Mouse (Mus musculus) heart, adult 10 weeks (tissue): ENCODE data around the gene Srcap. TPM values are rescaled to one million over a fixed set of nuclear protein-coding genes. Genes with fewer than 3 reads are reported as not detected.

Experiments
- polyA plus RNA-seq: library from polyadenylated mRNA; stranded (reverse); fragments of 350-450 nt; fragmentation: Illumina TruSeq; extraction: RNeasy Lipid Tissue Mini Kit (QIAGEN cat#74804); gene quantifications from one replicate; pipeline ENCODE4 v1.2.3, GENCODE M21; 2014; ENCODE audit warnings: low read depth, low replicate concordance

The Srcap gene
- 15.8 TPM for polyA plus RNA-seq

DNA sequence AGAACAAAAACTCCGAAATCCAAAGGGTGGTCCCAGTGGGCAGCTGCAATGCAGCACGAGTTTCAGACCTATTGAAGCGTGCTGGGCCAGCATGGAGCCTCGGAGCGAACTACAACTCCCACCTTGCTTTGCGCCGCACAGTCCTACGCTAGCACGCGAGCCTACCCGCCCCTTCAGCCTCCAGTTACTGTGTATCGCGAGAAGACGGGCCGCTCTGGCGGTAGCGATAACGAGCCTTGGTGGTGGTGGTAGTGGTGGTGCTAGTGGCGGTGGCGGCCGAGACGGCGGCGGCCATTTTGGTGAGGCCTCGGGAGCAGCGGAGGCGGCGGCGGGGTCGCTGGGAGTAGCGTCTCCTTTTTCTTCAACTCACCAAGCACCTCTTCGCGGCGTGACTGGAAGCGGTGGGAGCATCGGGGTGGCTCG lies at the start of gene Srcap:
TSS of gene Srcap (plus strand) at position 176 of the 423 bp plus-strand sequence.

DNA sequence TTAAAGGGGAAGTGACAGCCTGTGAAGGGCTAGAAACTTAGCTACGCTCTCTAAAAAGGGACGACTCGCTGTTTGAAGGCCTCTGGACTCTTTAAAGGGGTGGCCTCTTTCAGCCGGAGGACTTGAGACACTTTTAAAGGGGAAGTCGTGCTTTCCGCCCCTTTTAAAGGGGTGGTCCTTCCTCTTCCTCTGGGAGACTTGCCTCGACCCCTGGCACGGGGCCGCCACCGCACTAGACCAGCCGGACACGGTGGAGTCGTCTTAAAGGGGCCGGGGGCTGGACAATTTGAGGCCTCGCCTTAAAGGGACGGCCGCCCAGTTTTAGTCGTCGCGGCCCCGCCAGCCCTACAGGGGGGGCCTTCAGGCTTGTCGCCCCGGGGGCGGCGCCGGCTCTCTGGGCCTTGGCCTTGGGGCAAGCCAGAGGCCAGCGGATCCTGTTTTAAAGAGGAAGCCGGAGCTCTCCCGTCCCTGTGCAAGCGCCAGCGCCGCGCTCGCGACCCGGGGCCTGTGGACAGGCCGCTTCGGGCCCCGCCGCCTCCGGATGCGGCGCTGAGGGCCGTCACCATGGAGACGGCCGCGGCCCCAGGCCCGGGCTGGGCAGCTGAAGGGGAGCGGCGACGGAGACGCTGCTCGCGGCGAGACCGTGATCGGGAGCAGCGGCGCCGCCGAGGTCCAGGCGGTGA lies 33.0 kb upstream of the Srcap start, which contains the start of gene Fbrs:
TSS of gene Fbrs (plus strand) at position 565 of the 683 bp plus-strand sequence.

GRCm38 (mm10) chr7:127519284-127519683 lies 7.5 kb downstream of the Srcap start, which contains the start of gene Gm42715:
Gene Gm42715, plus strand, starts transcription at chr7:127519584.

GRCm38 (mm10) chr7:127561340-127561858 lies 49.6 kb downstream of the Srcap start, which contains the start of gene Tmem265:
Gene Tmem265, plus strand, starts transcription at chr7:127561390.

DNA sequence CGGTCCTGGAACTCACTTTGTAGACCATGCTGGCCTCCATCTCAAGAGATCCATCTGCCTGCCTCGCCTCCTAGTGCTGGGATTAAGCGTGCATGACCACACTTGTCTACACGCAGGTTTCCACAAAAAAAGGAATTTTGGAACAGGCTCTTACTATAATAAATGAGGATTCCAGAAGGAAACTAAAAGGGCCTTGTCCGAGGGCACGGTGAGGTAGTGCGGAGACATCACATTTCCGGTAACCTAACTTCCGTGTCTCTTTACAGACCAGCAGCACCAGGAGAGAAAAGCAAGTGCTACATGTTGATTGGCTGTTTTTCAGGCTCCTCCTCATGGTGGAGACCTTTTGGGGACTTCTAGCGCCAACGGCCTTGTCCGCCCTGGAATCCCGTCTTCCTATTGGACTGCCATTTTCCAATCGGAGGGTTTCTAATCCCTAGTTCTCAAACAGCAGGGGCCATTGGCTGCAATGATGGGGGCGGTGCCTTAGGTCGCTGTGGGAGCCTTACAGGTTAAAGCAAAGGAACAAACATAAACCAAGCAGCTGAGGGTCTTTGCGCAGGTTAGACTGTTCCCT lies 61.2 kb downstream of the Srcap start, which contains the start of gene Phkg2:
TSS of gene Phkg2 (plus strand) at position 446 of the 577 bp plus-strand sequence.

GRCm38 (mm10) chr7:127588011-127588871 lies 76.5 kb downstream of the Srcap start, which contains the start of the genes Ccdc189 and Rnf40:
Gene Ccdc189, minus strand, starts transcription at chr7:127588595.
Gene Rnf40, plus strand, starts transcription at chr7:127588767.

Other genes with a start within 250 kb of the Srcap start
- 26.0 TPM for gene Sephs2, start 237.9 kb upstream of the Srcap start, polyA plus RNA-seq
- gene Itgal, start 215.7 kb upstream of the Srcap start, polyA plus RNA-seq, result 0.81 TPM
- gene Zfp768, start 166.4 kb upstream of the Srcap start, polyA plus RNA-seq, result 33.8 TPM
- gene Zfp747, start 135.9 kb upstream of the Srcap start, polyA plus RNA-seq, result 3.9 TPM
- 1.5 TPM for gene 9130019O22Rik, start 124.8 kb upstream of the Srcap start, polyA plus RNA-seq
- 3.4 TPM for gene E430018J23Rik, start 118.4 kb upstream of the Srcap start, polyA plus RNA-seq
- 4.4 TPM for gene Zfp764, start 105.2 kb upstream of the Srcap start, polyA plus RNA-seq
- gene Zfp688, start 89.9 kb upstream of the Srcap start, polyA plus RNA-seq, result 3.6 TPM
- 1.2 TPM for gene Zfp689, start 62.8 kb upstream of the Srcap start, polyA plus RNA-seq
- 35.5 TPM for gene Prr14, start 52.4 kb upstream of the Srcap start, polyA plus RNA-seq
- gene Fbrs, start 32.8 kb upstream of the Srcap start, polyA plus RNA-seq, result 34.1 TPM
- 14.5 TPM for gene Gm42715, start 7.6 kb downstream of the Srcap start, polyA plus RNA-seq
- gene Tmem265, start 49.4 kb downstream of the Srcap start, polyA plus RNA-seq, result not detected
- 24.2 TPM for gene Phkg2, start 61.4 kb downstream of the Srcap start, polyA plus RNA-seq
- gene Ccdc189, start 76.6 kb downstream of the Srcap start, polyA plus RNA-seq, result 10.8 TPM
- 30.3 TPM for gene Rnf40, start 76.8 kb downstream of the Srcap start, polyA plus RNA-seq
- gene Zfp629, start 103.8 kb downstream of the Srcap start, polyA plus RNA-seq, result 19.1 TPM
- 20.2 TPM for gene Bcl7c, start 196.9 kb downstream of the Srcap start, polyA plus RNA-seq
- 10.0 TPM for gene Ctf1, start 200.8 kb downstream of the Srcap start, polyA plus RNA-seq
- gene Ctf2, start 220.2 kb downstream of the Srcap start, polyA plus RNA-seq, result not detected
- 3.5 TPM for gene Fbxl19, start 232.6 kb downstream of the Srcap start, polyA plus RNA-seq